Mouse (Mus musculus): ENCODE data around the gene Crtam.

GRCm38 (mm10) chr9:40989940-40990588 is 14.4 kb downstream of the Crtam start:
- TF ChIP-seq CTCF (IDR thresholded peaks at IDR 0.05; ENCODE audit: borderline replicate concordance, insufficient read depth, low read length) = no peak
- TF ChIP-seq POLR2A (IDR thresholded peaks at IDR 0.05; ENCODE audit: low read depth, low read length) = no peak

Measured in embryonic fibroblast, embryonic 13.5 days (primary cell).